Comparison of ENCODE assay signal across 16 mouse cellular contexts in genomic region chr3:129742781-129743180, GRCm38 (mm10).
"Had no signal": no experiment of that assay in that cellular context is flagged by ENCODE, and none has a peak within 500 bp of the region (broad histone marks: within the 10 kb centered on the region; RNA-seq: fewer than 3 reads in every experiment).

No protein-coding gene starts in this region.

- H3K4me1 ChIP-seq: neural tube, embryonic 13.5 days; neural tube, embryonic 15.5 days; stomach, embryonic 15.5 days had no signal

- DNase-seq: retina, postnatal 1 day; right cerebral cortex, adult 18-20 months; right cerebral cortex, postnatal 14 days; right cerebral cortex, postnatal 25 days; right cerebral cortex, postnatal 4 days; spleen, adult 18-20 months; thymus, adult 18-20 months; thymus, adult 2 months; thymus, postnatal 14 days; thymus, postnatal 25 days; thymus, postnatal 36 days; thymus, postnatal 4 days had no signal

- H3K36me3 ChIP-seq: neural tube, embryonic 13.5 days; neural tube, embryonic 15.5 days; stomach, embryonic 15.5 days had no signal

- H3K9me3 ChIP-seq: neural tube, embryonic 13.5 days; neural tube, embryonic 15.5 days; stomach, embryonic 15.5 days had no signal

- H3K4me3 ChIP-seq: neural tube, embryonic 13.5 days; neural tube, embryonic 15.5 days; stomach, embryonic 15.5 days had no signal

- H3K4me2 ChIP-seq: neural tube, embryonic 13.5 days; neural tube, embryonic 15.5 days; stomach, embryonic 15.5 days had no signal

- H3K27me3 ChIP-seq: neural tube, embryonic 13.5 days; neural tube, embryonic 15.5 days; stomach, embryonic 15.5 days had no signal

- H3K9ac ChIP-seq: neural tube, embryonic 13.5 days; neural tube, embryonic 15.5 days; stomach, embryonic 15.5 days had no signal

- H3K27ac ChIP-seq: neural tube, embryonic 13.5 days; neural tube, embryonic 15.5 days; stomach, embryonic 15.5 days; stomach, postnatal 0 days had no signal
